Mouse (Mus musculus): ENCODE results near the gene Zcchc12. TPM values are rescaled to one million over a fixed set of nuclear protein-coding genes. Genes with fewer than 3 reads are reported as not detected.

Zcchc12 gene
- polyA plus RNA-seq, 1 experiment from 2014 or later = 19.7 TPM

Other genes starting within 250 kb of the Zcchc12 start
- gene Il13ra1, start 83.8 kb upstream of the Zcchc12 start, polyA plus RNA-seq (2014; fragmentation: Nextera tagmentation; extraction: Ambion mirVana) = 25.9 and 28.8 TPM in 2 replicates
- 0.58 and 0.91 TPM in 2 replicates for gene Lonrf3, start 132.4 kb downstream of the Zcchc12 start, polyA plus RNA-seq (2014; fragmentation: Nextera tagmentation; extraction: Ambion mirVana)
- not detected in 2 replicates for gene Gm6268, start 205.4 kb downstream of the Zcchc12 start, polyA plus RNA-seq (2014; fragmentation: Nextera tagmentation; extraction: Ambion mirVana)